Mouse (Mus musculus) stomach, postnatal 0 days (tissue): ENCODE data around the gene Olfr1013. TPM values are rescaled to one million over a fixed set of nuclear protein-coding genes. Genes with fewer than 3 reads are reported as not detected.

Source experiments
- ATAC-seq: fragments of 200-750 bp; cut with Nextera tagmentation; 2 replicates; pipeline ENCODE4 v1.8.0; 2017; ENCODE audit not compliant: low FRiP score, low TSS enrichment
- DNase-seq: peaks from one replicate; pipeline ENCODE4 v3.0.0-alpha.2; 2016; ENCODE audit warnings: low spot score
- H3K27ac ChIP-seq: fragments of 300-500 bp; sonication (generic); replicated peaks from 2 replicates; pipeline ENCODE4 v1.5.1; 2014; ENCODE audit warnings: mild to moderate bottlenecking, control low read depth
- H3K27me3 ChIP-seq: fragments of 300-500 bp; sonication (generic); 2 replicates; pipeline ENCODE4 v1.6.1; 2014; ENCODE audit warnings: low read length; ENCODE audit not compliant: control insufficient read depth, insufficient read depth
- H3K36me3 ChIP-seq: fragments of 300-500 bp; sonication (generic); 2 replicates; pipeline ENCODE4 v1.6.1; 2014; ENCODE audit warnings: low read length, mixed read lengths; ENCODE audit not compliant: control insufficient read depth, insufficient read depth
- H3K4me1 ChIP-seq: fragments of 300-500 bp; sonication (generic); replicated peaks from 2 replicates; pipeline ENCODE4 v1.6.1; 2014; ENCODE audit warnings: antibody characterized with exemption; ENCODE audit not compliant: control insufficient read depth, insufficient read depth
- H3K4me2 ChIP-seq: fragments of 300-500 bp; sonication (generic); replicated peaks from 2 replicates; pipeline ENCODE4 v1.6.1; 2014; ENCODE audit warnings: low read depth, mild to moderate bottlenecking, control low read depth, moderate library complexity
- H3K4me3 ChIP-seq: fragments of 300-500 bp; sonication (generic); 2 replicates; pipeline ENCODE4 v1.5.1; 2014; ENCODE audit warnings: low read depth, low read length, control low read depth
- H3K9ac ChIP-seq: fragments of 300-500 bp; sonication (generic); 2 replicates; pipeline ENCODE4 v1.6.1; 2014; ENCODE audit warnings: mild to moderate bottlenecking, low read length, control low read depth, mixed read lengths
- H3K9me3 ChIP-seq: fragments of 300-500 bp; sonication (generic); 2 replicates; pipeline ENCODE4 v1.6.1; 2016; ENCODE audit warnings: low read length; ENCODE audit not compliant: control insufficient read depth
- CTCF ChIP-seq: IDR thresholded peaks from 2 replicates; pipeline ENCODE4 v1.5.1; 2016; ENCODE audit warnings: antibody characterized with exemption, low read depth, mild to moderate bottlenecking, moderate library complexity
- EP300 ChIP-seq: optimal IDR thresholded peaks from 2 replicates; pipeline ENCODE3; 2016; ENCODE audit warnings: antibody characterized with exemption
- WGBS: fragments of 180-500 bp; shearing (Covaris S2); extraction: QIAGEN DNeasy Blood & Tissue Kit; methylation state at CpG from one replicate; pipeline ENCODE4 v1.1.7; 2014; 5-methylcytosine and 5-hydroxymethylcytosine counted together
- polyA plus RNA-seq: library from polyadenylated mRNA; unstranded; fragments of >200 nt; fragmentation: Nextera tagmentation; extraction: Ambion mirVana; gene quantifications from 2 replicates; pipeline ENCODE4 v1.2.1, GENCODE M21; 2015

Gene Olfr1013
- polyA plus RNA-seq, 1 experiment from 2014 or later: not detected

- H3K9ac ChIP-seq: no peak overlapping the region
- no peaks in the 10 kb centered on the region for H3K9me3 ChIP-seq
- TF ChIP-seq EP300: no peak
- TF ChIP-seq CTCF: no peak
- H3K4me2 ChIP-seq: no peak overlapping the region
- no peaks in the 10 kb centered on the region for H3K4me1 ChIP-seq
- H3K4me3 ChIP-seq: no peak overlapping the region
- WGBS: 44% methylated on average over 2 of the region's 2 CpGs
- H3K27ac ChIP-seq: no peak overlapping the region
- no peak for ATAC-seq
- DNase-seq: no peak
- no peaks in the 10 kb centered on the region for H3K27me3 ChIP-seq
- H3K36me3 ChIP-seq: no peaks in the 10 kb centered on the region
Measured at GRCm38 (mm10) chr2:85792331-85792730, 25.4 kb downstream of the Olfr1013 start.

GRCm38 (mm10) chr2:85802444-85802843, 35.5 kb downstream of the Olfr1013 start, which contains the start of gene Olfr1016:
Gene Olfr1016, minus strand, starts transcription at chr2:85802544.
- 90% methylated on average over 2 of the region's 2 CpGs for WGBS
- no peaks in the 10 kb centered on the region for H3K36me3 ChIP-seq
- TF ChIP-seq CTCF: no peak
- no peak for TF ChIP-seq EP300
- H3K9me3 ChIP-seq: no peaks in the 10 kb centered on the region
- ATAC-seq: no peak
- no peak within 1 kb of the TSS for H3K9ac ChIP-seq
- H3K4me2 ChIP-seq: no peak within 1 kb of the TSS
- H3K27me3 ChIP-seq: no peaks in the 10 kb centered on the region
- no peak for DNase-seq
- no peaks in the 10 kb centered on the region for H3K4me1 ChIP-seq
- H3K4me3 ChIP-seq: no peak within 1 kb of the TSS
- no peak within 1 kb of the TSS for H3K27ac ChIP-seq

GRCm38 (mm10) chr2:85804501-85804900, 37.6 kb downstream of the Olfr1013 start:
- Histone ChIP-seq H3K9me3 (no peaks in the 10 kb centered on the region), H3K27me3 (no peaks in the 10 kb centered on the region), H3K9ac (no peak overlapping the region), H3K4me3 (no peak overlapping the region), H3K36me3 (no peaks in the 10 kb centered on the region), H3K4me2 (no peak overlapping the region), H3K27ac (no peak overlapping the region), H3K4me1 (no peaks in the 10 kb centered on the region)
- no peak for DNase-seq
- 75% methylated on average over 4 of the region's 4 CpGs for WGBS
- ATAC-seq: no peak
- no peak for TF ChIP-seq CTCF

GRCm38 (mm10) chr2:85818179-85818578, 51.3 kb downstream of the Olfr1013 start, which contains the start of gene Olfr1018:
Gene Olfr1018, plus strand, starts transcription at chr2:85818479.
- ATAC-seq (no peak), DNase-seq (no peak)
- no peak within 1 kb of the TSS for H3K4me3 ChIP-seq
- no peak within 1 kb of the TSS for H3K9ac ChIP-seq
- no peak within 1 kb of the TSS for H3K4me2 ChIP-seq
- no peak for TF ChIP-seq EP300
- TF ChIP-seq CTCF: no peak
- no peaks in the 10 kb centered on the region for H3K4me1 ChIP-seq
- no peak within 1 kb of the TSS for H3K27ac ChIP-seq
- no peaks in the 10 kb centered on the region for H3K27me3 ChIP-seq
- no peaks in the 10 kb centered on the region for H3K36me3 ChIP-seq
- H3K9me3 ChIP-seq: no peaks in the 10 kb centered on the region

Other genes with a start within 250 kb of the Olfr1013 start
- 60.6 and 61.5 TPM in 2 replicates for gene 4833423E24Rik, start 248.1 kb upstream of the Olfr1013 start, polyA plus RNA-seq
- gene Olfr996, start 187.9 kb upstream of the Olfr1013 start, polyA plus RNA-seq: not detected in 2 replicates
- 0.10 TPM in 1 of 2 replicates, not detected in the other for gene Olfr998, start 178.2 kb upstream of the Olfr1013 start, polyA plus RNA-seq
- gene Olfr1000, start 155.2 kb upstream of the Olfr1013 start, polyA plus RNA-seq: not detected in 2 replicates
- gene Olfr1002, start 116.4 kb upstream of the Olfr1013 start, polyA plus RNA-seq: not detected in 2 replicates
- gene Olfr154, start 102.6 kb upstream of the Olfr1013 start, polyA plus RNA-seq: not detected in 2 replicates
- not detected in 2 replicates for gene Olfr1006, start 88.3 kb upstream of the Olfr1013 start, polyA plus RNA-seq
- gene Olfr1008, start 77.7 kb upstream of the Olfr1013 start, polyA plus RNA-seq: not detected in 2 replicates
- not detected in 2 replicates for gene Olfr1009, start 51.7 kb upstream of the Olfr1013 start, polyA plus RNA-seq
- not detected in 2 replicates for gene Olfr1012, start 4.3 kb upstream of the Olfr1013 start, polyA plus RNA-seq
- gene Olfr1014, start 5.6 kb downstream of the Olfr1013 start, polyA plus RNA-seq: not detected in 2 replicates
- gene Olfr1015, start 14.9 kb downstream of the Olfr1013 start, polyA plus RNA-seq: not detected in 2 replicates
- gene Olfr1016, start 35.4 kb downstream of the Olfr1013 start, polyA plus RNA-seq: not detected in 2 replicates
- gene Olfr1018, start 51.4 kb downstream of the Olfr1013 start, polyA plus RNA-seq: not detected in 2 replicates
- not detected in 2 replicates for gene Olfr1019, start 78.4 kb downstream of the Olfr1013 start, polyA plus RNA-seq
- gene Olfr1020, start 79.9 kb downstream of the Olfr1013 start, polyA plus RNA-seq: not detected in 2 replicates
- gene Olfr1022, start 101.5 kb downstream of the Olfr1013 start, polyA plus RNA-seq: not detected in 2 replicates
- gene Olfr1023, start 118.5 kb downstream of the Olfr1013 start, polyA plus RNA-seq: not detected in 2 replicates
- not detected in 2 replicates for gene Olfr1024, start 138.0 kb downstream of the Olfr1013 start, polyA plus RNA-seq
- gene Olfr1025-ps1, start 148.1 kb downstream of the Olfr1013 start, polyA plus RNA-seq: not detected in 2 replicates
- gene Olfr1026, start 154.5 kb downstream of the Olfr1013 start, polyA plus RNA-seq: not detected in 2 replicates
- gene Olfr1028, start 183.3 kb downstream of the Olfr1013 start, polyA plus RNA-seq: not detected in 2 replicates
- gene Olfr1029, start 206.8 kb downstream of the Olfr1013 start, polyA plus RNA-seq: not detected in 2 replicates
- gene Olfr1030, start 212.2 kb downstream of the Olfr1013 start, polyA plus RNA-seq: not detected in 2 replicates
- gene Olfr1031, start 223.2 kb downstream of the Olfr1013 start, polyA plus RNA-seq: not detected in 2 replicates
- gene Olfr1032, start 238.4 kb downstream of the Olfr1013 start, polyA plus RNA-seq: not detected in 2 replicates